Mouse (Mus musculus) forebrain, embryonic 10.5 days (tissue): ENCODE data around the gene Trim3. TPM values are rescaled to one million over a fixed set of nuclear protein-coding genes. Genes with fewer than 3 reads are reported as not detected.
A peak's percentile ranks its signal among the peaks of the same experiment; 100 is the strongest.

Experiments used
- DNase-seq: peaks from one replicate; pipeline ENCODE4 v3.0.0-alpha.2; 2017; ENCODE audit warnings: low spot score; ENCODE audit errors: extremely low spot score
- H3K27ac ChIP-seq: fragments of 300-500 bp; sonication (generic); 2 replicates; pipeline ENCODE4 v1.5.1; 2016; ENCODE audit warnings: mild to moderate bottlenecking
- H3K27me3 ChIP-seq: fragments of 300-500 bp; sonication (generic); 2 replicates; pipeline ENCODE4 v1.6.1; 2016; ENCODE audit warnings: mild to moderate bottlenecking; ENCODE audit not compliant: poor library complexity, severe bottlenecking
- H3K36me3 ChIP-seq: fragments of 300-500 bp; sonication (generic); replicated peaks from 2 replicates; pipeline ENCODE4 v1.6.1; 2016; ENCODE audit warnings: mild to moderate bottlenecking, moderate library complexity
- H3K4me1 ChIP-seq: fragments of 300-500 bp; sonication (generic); 2 replicates; pipeline ENCODE4 v1.6.1; 2016
- H3K4me3 ChIP-seq: fragments of 300-500 bp; sonication (generic); 2 replicates; pipeline ENCODE4 v1.5.1; 2016; ENCODE audit warnings: mild to moderate bottlenecking, moderate library complexity
- H3K9me3 ChIP-seq: fragments of 300-500 bp; sonication (generic); 2 replicates; pipeline ENCODE4 v1.6.1; 2016; ENCODE audit warnings: mild to moderate bottlenecking, moderate library complexity
- WGBS: fragments of 180-500 bp; shearing (Covaris S2); methylation state at CpG from one replicate; pipeline ENCODE4 v1.1.7; 2016; 5-methylcytosine and 5-hydroxymethylcytosine counted together
- polyA plus RNA-seq: library from polyadenylated mRNA; unstranded; fragments of >200 nt; fragmentation: Nextera tagmentation; extraction: Ambion mirVana; gene quantifications from 2 replicates; pipeline ENCODE4 v1.2.1, GENCODE M21; 2016

Trim3 gene
- polyA plus RNA-seq, 1 experiment from 2014 or later, result 27.8 TPM

DNA sequence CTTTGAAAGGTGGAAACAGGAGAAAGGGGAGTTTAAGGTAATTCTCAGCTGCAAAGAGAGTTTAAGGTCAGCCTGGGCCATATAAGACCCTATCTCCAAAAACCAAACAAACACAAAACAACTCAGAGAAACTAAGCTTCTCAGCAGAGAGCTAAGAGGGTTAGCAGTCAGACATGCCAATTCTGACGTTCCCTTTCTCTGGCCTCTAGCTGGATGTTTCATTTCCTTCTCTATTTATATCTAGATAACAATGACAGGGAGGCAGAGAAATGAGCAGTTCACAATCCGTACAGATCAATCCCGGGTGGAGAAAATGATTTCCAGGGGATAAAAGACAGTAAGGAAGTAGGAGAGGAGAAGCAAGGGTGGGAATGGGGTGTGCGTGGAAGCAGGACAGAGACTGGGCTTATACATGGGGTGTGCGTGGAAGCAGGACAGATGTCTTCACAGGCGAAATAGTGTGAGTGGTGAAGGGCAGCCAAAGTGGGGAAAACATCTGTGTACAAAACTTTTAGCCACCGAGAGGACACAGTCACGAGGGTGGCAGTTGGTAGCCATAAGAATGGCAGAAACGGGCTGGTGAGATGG, 45.0 kb downstream of the Trim3 start:
- no peaks in the 10 kb centered on the region for H3K9me3 ChIP-seq
- WGBS, result 74% methylated on average over 9 of the region's 9 CpGs
- DNase-seq, result no peak
- no peak overlapping the region for H3K4me3 ChIP-seq
- no peaks in the 10 kb centered on the region for H3K4me1 ChIP-seq
- H3K36me3 ChIP-seq, result no peaks in the 10 kb centered on the region
- no peaks in the 10 kb centered on the region for H3K27me3 ChIP-seq
- H3K27ac ChIP-seq, result no peak overlapping the region

DNA sequence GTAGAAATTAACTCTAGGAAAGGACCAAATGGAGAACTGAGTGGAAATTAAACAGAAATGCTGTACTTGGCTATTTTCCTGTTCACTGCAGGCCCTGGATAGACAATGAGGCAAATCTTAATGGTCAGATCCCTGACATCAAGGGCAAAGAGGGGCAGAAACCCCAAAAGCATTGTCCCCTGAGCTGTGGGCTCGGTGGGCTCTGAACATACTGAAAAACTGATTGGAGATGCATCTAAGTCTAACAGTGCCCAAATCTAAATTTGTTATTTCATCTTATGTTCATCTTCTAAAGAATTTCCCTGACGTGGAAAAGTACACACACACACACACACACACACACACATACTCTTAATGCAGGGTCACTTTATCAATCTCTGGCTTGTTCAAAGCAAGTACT, 51.4 kb downstream of the Trim3 start:
- Histone ChIP-seq H3K9me3 (no peaks in the 10 kb centered on the region), H3K36me3 (no peaks in the 10 kb centered on the region; the same call in 1 of the 2 replicates), H3K4me3 (peak overlapping the region; percentile 83), H3K27me3 (peaks cover 7% of the 10 kb centered on the region), H3K27ac (peak overlapping the region; percentile 95), H3K4me1 (peaks cover 26% of the 10 kb centered on the region)
- 81% methylated on average over 2 of the region's 2 CpGs for WGBS
- no peak for DNase-seq

DNA sequence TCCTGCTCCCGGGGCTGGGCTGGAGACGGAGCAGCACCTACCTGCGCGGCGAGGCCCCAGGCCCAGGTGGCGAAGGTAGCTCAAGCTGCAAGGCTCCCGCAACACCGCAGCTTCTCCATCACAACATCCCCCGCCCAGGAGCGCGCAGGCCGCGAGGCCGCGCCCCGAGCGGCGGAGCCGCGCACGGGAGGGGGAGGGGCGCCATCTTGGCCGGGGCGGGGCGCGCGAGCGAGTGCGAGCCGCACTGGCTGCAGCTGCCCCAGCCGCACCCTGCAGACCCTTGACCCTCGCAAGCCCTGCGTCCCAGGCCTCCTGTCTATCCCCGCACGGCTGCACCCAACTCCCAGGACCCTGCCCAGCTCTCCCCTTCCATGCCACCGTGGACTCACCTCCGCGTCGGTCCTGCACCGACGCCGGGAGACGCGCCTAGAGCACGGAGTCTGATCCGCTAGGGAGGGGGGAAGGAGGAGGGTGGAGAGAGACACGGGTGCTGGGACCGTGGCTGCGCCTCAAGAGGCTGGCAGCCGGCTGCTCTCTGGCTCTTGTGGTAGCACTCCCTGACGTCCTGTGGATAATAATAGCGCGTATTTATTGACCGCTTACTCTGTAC, 52.2 kb downstream of the Trim3 start, which contains the start of gene Apbb1:
Gene Apbb1, minus strand, starts transcription at position 560 of the 610 bp plus-strand sequence.
- peak; percentile 78 for DNase-seq
- WGBS, result under 1% methylated on average over 51 of the region's 54 CpGs
- Histone ChIP-seq H3K36me3 (no peaks in the 10 kb centered on the region; the same call in 1 of the 2 replicates), H3K9me3 (no peaks in the 10 kb centered on the region), H3K4me3 (peak within 1 kb of the TSS; percentile 83), H3K4me1 (peaks cover 26% of the 10 kb centered on the region), H3K27ac (peak within 1 kb of the TSS; percentile 95), H3K27me3 (peaks cover 7% of the 10 kb centered on the region)

DNA sequence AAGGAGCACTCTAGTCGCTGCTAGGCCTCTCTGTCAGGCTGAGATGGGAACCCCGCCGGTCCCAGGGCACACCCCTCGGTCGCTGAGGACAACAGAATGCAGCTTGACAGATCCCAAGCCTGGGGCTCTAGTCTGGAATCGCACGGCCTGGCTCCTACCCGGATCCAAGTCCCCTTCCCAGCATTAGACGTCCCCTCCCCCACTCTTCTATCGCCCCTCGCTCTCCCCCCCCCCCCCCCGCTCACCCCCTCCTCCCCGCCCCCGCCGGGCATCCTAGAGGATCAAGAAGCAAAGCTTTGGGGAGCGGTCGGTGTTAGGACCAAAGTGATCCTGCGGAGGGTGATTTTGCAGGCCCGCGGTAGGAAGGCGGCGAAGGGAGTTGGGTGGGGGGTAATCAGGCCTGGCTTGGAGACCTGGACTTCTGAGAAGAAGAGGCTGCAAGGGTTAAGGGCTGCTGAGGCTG, 52.7 kb downstream of the Trim3 start:
- H3K9me3 ChIP-seq, result no peaks in the 10 kb centered on the region
- H3K36me3 ChIP-seq, result no peaks in the 10 kb centered on the region; the same call in 1 of the 2 replicates
- H3K27ac ChIP-seq, result peak overlapping the region; percentile 95
- peaks cover 26% of the 10 kb centered on the region for H3K4me1 ChIP-seq
- H3K27me3 ChIP-seq, result peaks cover 7% of the 10 kb centered on the region
- WGBS, result 0% methylated on average over 16 of the region's 22 CpGs
- DNase-seq, result peak; percentile 57
- peak overlapping the region; percentile 83 for H3K4me3 ChIP-seq

DNA sequence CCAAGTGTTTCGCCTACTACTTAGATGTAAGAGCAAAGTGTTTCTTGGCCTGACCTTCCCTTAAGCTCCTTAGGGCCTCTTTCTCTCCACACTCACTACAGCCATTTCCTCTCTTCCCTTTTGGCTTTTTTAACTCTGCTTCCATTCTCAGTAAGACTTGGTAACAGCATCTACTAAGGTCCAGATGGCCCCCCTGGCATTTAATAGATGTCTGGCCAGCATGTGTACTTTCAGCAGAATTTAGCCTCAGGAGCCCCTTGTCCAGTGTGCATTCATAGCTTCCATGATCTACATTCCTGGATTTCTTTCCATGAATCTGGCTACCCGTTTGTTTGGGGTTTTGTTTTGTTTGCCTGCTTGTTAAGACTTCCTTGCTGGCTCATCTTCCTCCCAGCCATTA, 54.9 kb downstream of the Trim3 start:
- no peak overlapping the region for H3K4me3 ChIP-seq
- H3K4me1 ChIP-seq, result peaks cover 26% of the 10 kb centered on the region
- WGBS, result 82% methylated on average over 2 of the region's 2 CpGs
- peaks cover 7% of the 10 kb centered on the region for H3K27me3 ChIP-seq
- H3K9me3 ChIP-seq, result no peaks in the 10 kb centered on the region
- no peak overlapping the region for H3K27ac ChIP-seq
- no peak for DNase-seq
- peaks cover 15% of the 10 kb centered on the region for H3K36me3 ChIP-seq

DNA sequence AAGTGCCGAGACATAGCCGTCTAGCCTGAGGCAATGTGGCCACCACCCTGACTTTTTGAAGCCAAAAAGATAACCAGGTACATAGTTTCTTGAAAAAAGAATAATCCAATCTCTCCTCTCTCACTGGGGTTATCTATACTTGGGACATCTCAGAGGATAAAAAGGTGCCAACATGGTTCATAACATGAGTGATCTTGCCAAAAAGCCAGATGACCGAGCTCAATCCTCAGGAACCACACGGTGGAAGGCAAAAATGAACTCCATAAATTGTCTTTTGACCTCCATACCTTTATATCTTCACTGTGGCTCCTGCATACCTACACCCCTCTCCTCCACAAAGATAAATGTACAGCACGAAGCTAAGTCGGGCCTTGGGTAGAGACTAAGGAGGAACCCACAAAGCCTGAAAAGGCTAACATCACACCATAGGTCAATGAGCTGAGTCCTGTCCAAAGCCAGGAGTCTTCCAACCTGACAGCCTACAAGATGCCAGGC, 55.9 kb downstream of the Trim3 start:
- Histone ChIP-seq H3K4me1 (peaks cover 26% of the 10 kb centered on the region), H3K27ac (no peak overlapping the region), H3K27me3 (peaks cover 2% of the 10 kb centered on the region), H3K36me3 (peaks cover 26% of the 10 kb centered on the region), H3K4me3 (no peak overlapping the region), H3K9me3 (no peaks in the 10 kb centered on the region)
- 91% methylated on average over 6 of the region's 6 CpGs for WGBS
- no peak for DNase-seq

DNA sequence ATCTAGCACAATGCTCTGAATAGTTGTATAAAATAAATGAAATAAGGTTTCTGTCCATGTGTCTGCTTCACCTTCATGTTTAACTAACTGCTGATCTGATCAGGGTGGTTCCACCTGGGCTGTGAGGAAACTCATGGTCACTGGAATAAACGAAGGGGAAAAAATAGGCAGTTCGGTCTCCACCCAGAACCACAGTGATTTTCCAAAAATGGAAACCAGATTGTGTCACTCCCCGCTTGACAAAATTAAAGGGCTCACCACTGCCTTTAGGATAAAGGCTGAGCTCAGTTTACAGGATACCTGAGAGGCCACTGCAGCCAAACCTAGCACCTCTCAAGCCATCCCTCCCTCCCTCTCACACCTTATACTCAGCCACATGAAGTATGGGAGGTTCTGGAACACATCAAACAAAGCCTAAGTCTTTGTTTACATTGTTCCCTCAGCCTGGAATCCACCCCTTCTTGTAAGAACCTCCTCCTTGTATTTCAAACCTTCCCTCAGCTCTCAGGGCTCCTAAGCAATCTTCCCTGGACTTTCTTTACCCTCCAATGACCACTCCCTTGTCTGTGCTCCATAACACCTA, 57.1 kb downstream of the Trim3 start:
- no peak for DNase-seq
- Histone ChIP-seq H3K4me1 (peaks cover 19% of the 10 kb centered on the region), H3K27ac (no peak overlapping the region), H3K4me3 (no peak overlapping the region), H3K36me3 (peaks cover 27% of the 10 kb centered on the region), H3K27me3 (no peaks in the 10 kb centered on the region), H3K9me3 (no peaks in the 10 kb centered on the region)
- WGBS, result 81% methylated on average over 3 of the region's 3 CpGs

DNA sequence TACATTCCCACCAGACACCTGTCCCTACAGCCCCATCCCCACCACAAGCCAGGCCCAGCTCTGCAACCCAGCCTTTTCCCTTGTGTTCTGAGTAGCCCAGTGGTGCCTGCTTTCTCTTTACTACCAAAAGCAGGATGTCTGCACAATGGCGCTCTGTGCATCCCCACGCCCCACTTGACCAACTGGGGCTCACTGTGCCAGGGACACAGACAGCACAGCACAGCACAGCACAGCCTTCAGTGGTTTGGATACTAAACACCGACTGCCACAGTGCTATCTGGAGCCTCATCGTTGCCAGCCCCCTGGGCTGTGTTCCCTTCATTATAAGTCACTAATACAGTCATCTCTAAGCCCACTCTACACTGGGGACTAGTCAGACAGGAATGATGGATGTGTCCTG, 58.8 kb downstream of the Trim3 start:
- 89% methylated on average over 4 of the region's 4 CpGs for WGBS
- Histone ChIP-seq H3K36me3 (peaks cover 30% of the 10 kb centered on the region), H3K4me3 (no peak overlapping the region), H3K4me1 (peaks cover 21% of the 10 kb centered on the region), H3K27ac (no peak overlapping the region), H3K27me3 (no peaks in the 10 kb centered on the region), H3K9me3 (no peaks in the 10 kb centered on the region)
- no peak for DNase-seq

DNA sequence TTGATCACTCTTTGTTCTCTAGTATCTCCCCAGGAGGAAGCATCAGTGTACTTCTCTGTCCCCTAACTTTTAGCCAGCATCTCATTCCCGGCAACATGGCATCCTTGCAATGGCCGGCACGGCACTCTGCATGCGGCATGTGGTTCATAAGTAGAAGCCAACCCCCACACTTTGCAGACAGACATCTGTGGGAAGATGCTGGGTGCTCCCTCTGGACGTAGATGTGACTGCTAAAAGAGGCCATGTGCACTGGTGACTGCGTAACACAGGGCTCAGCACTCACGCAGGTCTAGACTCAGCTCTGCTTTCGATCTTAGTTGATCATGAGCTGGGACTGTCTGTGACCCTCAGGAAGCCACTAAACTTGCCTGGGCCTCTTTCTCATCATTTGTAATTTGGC, 60.4 kb downstream of the Trim3 start:
- Histone ChIP-seq H3K4me1 (peaks cover 30% of the 10 kb centered on the region), H3K27me3 (no peaks in the 10 kb centered on the region), H3K27ac (no peak overlapping the region), H3K4me3 (no peak overlapping the region), H3K36me3 (peaks cover 30% of the 10 kb centered on the region), H3K9me3 (no peaks in the 10 kb centered on the region)
- DNase-seq, result no peak
- 95% methylated on average over 8 of the region's 8 CpGs for WGBS

DNA sequence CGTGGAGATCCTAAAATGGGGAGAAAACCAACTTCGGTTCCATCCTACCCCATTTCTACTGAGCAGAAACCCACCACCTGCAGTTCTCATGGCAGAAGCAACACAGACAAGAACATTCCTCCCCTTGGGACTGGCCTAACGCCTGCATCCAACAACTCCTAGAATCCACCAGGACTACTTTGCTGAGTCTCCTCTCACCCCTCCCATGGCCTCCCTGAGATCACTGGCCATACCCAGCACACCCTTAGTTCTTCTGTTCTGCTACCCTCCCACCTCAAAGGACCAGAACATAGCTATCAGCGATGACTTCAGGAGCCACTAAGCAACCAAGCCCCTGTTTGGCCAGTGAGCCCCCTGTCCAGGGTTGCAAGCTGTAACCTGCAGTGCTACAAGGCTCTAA, 62.6 kb downstream of the Trim3 start:
- Histone ChIP-seq H3K4me3 (no peak overlapping the region), H3K9me3 (no peaks in the 10 kb centered on the region), H3K27me3 (no peaks in the 10 kb centered on the region), H3K4me1 (peaks cover 30% of the 10 kb centered on the region), H3K27ac (0 out of 2 replicates have a peak overlapping the region, but pooled peaks have one; percentile 30), H3K36me3 (peaks cover 52% of the 10 kb centered on the region)
- WGBS, result 87% methylated on average over 4 of the region's 4 CpGs
- DNase-seq, result no peak

DNA sequence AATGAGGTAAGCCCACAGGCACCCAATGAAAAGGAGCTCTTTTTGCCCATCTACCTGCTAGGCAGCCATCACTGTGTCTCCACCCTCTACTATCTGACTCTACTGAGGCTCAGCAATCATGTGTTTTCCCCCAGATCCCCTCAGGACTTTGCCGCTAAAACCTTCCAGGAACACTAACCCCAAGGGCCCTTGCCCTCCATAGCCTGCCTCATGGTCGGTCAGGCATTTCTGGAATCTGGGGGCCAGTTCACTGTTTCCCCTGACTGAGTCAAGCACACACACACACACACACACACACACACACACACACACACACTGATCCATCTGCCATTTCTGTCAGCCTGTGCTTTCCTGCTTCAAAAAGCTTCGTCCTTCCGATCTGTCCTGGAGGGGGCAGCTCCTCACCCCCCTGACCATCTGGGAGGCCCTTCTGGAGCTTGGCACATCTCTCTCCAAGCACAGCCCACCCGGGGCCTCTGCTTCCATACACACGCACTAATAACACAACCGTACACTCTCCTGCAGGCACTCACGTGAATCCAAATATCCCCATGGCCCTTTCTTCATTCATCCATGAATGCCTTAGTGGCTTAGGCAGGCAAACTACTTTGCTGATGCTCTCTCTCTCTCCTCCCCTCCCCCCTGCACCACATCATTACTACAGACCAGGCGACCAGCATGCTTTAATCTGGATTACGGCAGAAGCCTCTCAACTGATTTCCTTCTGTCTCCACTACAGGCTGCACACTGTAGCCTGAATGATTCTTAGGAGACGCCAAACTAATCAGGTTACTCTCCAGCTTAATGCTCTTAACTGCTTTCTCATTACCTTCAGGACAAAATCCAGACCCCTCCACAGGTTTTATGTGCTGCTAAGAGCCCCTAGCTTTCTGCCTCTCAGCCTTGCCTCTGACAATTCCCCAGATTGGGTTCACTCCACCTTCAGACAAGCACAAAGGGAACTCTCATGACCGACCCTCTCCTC, 63.6 kb downstream of the Trim3 start:
- Histone ChIP-seq H3K9me3 (no peaks in the 10 kb centered on the region), H3K27me3 (no peaks in the 10 kb centered on the region), H3K4me1 (peaks cover 30% of the 10 kb centered on the region), H3K27ac (peak overlapping the region; percentile 74), H3K4me3 (peak overlapping the region; percentile 30), H3K36me3 (peaks cover 60% of the 10 kb centered on the region)
- 20% methylated on average over 12 of the region's 12 CpGs for WGBS
- no peak for DNase-seq

DNA sequence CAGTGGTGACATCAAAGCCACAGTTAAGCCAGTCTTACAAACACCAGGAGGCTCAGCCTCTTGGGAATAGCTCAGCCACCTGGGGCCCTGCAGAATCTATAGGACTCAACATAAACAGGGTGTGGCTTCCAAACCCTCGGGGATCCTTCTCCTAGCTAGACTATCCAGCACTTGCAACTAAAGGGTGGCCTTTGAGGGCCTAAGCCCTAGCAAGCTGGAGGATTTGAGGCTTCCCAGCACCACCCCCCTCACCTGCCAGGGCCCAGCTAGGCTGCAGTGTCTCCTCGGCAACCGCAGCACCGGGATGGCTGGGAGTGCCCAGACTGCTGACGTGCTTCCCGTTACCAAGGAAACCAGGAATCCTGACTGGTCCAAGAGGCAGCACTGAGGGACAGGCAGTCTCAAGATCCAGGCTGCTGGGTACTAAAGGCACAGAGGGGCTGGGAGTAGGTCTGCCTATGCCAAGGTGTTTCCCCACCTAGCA, 64.3 kb downstream of the Trim3 start:
- no peaks in the 10 kb centered on the region for H3K9me3 ChIP-seq
- peaks cover 60% of the 10 kb centered on the region for H3K36me3 ChIP-seq
- 3% methylated on average over 6 of the region's 6 CpGs for WGBS
- H3K4me3 ChIP-seq, result peak overlapping the region; percentile 30; the same call in 1 of the 2 replicates
- H3K27me3 ChIP-seq, result no peaks in the 10 kb centered on the region
- peak; percentile 62 for DNase-seq
- peaks cover 30% of the 10 kb centered on the region for H3K4me1 ChIP-seq
- H3K27ac ChIP-seq, result peak overlapping the region; percentile 74
